Mouse (Mus musculus): Measurements from ENCODE around the gene Kyat1.

DNA sequence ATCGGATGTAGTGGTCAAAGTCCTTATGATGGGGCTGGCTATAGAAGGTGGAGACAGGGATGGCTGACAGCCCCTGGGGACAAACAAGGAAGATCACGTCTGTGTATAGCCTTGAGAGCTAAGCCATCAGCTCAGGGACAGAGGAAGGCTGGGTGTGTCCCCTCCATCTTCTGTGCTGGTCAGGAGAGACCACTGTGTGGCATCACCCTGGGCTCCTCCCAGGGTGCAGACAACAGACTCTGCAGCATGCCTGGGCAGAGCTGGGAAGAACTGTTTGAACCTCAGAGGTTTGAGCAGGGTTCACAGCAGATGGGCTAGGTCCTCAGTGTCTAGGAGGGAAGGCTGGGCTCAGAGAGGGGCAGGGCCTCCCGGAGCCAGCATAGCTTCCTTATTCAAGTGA lies 20.0 kb downstream of the Kyat1 start:
- TF ChIP-seq ZNF384 (IDR thresholded peaks at IDR 0.05; ENCODE audit: low read depth, low read length), result no peak
- no peak for TF ChIP-seq MAFK (IDR thresholded peaks at IDR 0.05; ENCODE audit: insufficient read depth, low read depth, low read length)
- TF ChIP-seq HCFC1 (IDR thresholded peaks at IDR 0.05; ENCODE audit: borderline replicate concordance, insufficient read depth, low read length), result no peak
- no peak for TF ChIP-seq CHD2 (IDR thresholded peaks at IDR 0.05; ENCODE audit: low read depth, low read length)
